Mouse (Mus musculus) ES-CJ7 (cell line): Measurements from ENCODE around the gene Sh3kbp1.

Experiments
- DNase-seq: peaks from one replicate; pipeline ENCODE4 v3.0.0; 2011; ENCODE audit warnings: low read depth, low spot score

Sh3kbp1 gene

DNA sequence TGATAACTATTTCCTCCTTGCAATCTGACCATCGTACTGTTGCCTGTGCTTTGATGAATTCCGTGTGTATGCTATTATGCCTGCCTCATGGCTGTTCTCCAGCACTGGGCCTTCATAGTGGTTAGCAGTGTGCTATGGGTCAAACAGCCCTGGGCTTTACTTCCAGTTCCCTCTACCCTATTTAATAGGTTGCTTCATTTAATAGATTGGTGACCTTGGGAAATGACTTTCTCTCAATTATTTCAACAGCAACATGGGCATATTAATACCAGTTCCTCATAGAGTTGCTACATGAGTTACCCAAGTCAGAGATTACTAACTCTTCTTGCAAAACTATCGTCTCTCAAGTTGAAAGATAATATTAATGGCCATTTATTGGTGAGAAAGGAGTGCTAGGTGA is 285.0 kb downstream of the Sh3kbp1 start:
- DNase-seq: no peak

DNA sequence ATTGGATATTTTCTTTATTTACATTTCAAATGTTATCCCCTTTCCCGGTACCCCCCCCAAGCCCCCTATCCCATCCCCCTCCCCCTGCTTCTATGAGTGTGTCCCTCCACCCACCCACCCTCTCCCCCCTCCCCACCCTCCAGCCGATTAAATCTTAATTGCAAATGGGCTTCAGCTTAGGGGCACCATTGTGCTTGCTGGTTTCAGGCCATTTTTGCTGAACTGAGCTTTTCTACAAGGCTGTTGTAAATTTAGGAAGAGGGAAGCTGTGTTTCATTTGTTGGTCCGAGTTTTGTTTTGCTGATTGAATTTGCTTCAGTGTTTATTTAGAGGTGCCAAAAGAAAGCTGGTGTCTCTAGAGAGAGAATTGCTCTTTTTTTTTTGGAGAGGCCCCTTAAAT is 286.4 kb downstream of the Sh3kbp1 start:
- DNase-seq: no peak

DNA sequence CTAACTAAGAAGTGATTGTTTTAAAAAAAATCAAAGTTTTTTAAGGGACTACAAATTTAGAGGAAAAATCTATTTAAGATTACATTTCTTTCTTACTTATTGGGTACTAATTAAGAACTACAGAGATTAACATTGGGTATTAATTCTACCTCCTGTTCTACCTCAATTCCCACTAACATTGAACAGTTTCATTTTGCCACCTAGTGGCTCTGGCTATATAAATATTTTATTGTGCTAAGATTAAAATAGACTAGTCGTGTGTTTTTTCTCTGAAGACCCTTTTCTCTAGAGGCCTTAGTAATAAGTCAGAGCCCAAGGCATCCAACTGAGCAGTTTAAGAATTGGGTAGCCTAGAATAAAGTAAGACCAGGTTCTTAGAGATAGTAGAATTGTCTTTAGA is 288.1 kb downstream of the Sh3kbp1 start:
- no peak for DNase-seq

DNA sequence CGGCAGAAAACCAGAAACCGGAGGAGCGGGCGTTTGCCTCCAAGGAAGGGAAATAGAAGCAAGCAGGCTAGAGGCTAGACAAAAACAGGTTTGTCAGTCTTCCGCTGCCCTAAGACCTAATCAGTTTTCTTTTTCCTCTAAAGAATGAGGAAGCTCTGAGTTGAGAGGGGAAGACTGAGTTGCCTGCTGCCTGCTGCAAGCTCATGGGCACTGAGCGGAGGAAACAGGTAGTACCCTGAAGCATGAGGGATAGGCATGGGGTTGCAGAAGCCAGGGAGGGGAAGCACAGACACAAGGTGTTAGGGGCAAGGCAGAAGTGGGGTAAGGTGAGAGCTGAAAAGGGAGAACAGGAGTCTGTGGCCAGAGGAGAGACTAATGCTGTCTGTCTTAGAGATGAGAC is 297.7 kb downstream of the Sh3kbp1 start:
- DNase-seq: no peak

DNA sequence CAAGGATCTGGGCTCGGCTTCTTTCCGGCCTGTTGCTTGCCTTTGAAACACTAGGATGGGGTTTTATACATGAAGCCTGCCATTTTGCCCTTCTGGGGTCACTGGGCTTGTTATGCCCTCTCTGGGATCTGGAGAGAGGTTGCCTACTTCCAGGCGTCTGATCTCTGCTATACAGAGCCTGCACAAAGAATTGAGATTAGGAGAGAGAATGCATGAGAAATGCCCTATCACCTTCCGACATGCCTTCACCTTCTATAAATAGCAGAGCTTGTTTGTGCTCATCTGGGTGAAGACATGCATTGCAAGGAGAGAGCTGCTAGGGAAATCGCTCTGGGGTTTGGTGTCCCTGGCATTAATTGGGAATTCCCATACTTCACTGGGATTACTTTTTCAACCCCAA is 301.1 kb downstream of the Sh3kbp1 start:
- no peak for DNase-seq

DNA sequence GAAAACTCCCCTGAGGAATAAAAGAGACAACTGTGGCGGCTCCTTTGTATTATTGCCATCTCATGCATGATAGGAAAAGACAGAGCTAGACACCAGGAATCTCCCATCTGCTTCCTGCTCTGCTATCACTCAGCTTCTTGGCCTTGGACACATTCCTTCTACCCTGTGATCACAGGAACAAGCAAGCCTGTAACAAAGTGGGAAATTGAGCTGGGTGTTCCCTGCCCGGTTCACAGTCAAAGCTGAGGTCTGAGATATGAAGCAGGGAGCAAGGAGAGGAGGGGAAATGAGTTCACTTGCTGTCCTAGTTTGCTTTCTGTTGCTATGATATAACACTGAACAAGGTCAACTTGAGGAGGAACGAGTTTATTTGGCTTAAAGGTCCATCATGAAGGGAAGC is 301.8 kb downstream of the Sh3kbp1 start:
- no peak for DNase-seq

DNA sequence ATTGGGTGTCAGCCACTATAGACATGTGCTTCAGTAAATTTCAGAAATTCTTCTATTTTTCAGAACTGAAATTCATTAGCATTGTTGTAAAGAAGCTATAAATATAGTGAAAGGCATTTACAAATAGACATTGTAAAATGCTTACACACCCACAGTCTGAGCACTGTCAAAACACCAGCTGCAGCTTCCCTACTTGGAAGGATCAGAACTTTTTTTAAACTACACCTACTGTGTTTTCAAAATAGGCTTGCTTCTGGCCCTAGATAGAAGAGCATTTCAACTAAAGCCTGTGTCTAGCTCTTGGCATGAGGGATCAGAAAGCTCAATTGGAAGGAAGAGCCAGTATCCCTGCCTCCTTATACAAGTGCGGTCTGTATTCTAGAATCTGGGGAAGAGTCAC is 305.0 kb downstream of the Sh3kbp1 start:
- no peak for DNase-seq

DNA sequence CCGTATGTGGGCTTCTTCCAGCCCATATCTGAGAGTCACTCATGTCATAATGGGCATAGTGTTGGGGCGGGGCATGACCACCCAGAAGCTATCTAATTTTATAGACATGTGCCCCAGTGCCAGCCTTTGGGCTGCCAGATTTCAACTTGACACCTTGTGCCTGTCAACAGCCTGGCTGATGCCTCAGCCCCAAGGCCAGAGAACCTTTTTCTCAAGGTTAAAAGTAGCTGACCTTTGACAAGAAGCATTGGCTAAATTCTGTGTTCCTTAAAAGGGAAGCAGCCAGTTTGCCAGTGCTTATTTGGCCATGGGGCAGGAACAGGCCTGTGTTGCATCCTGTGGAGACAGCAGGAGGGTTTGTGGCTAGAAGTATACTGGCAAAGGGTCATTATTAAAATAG is 315.5 kb downstream of the Sh3kbp1 start:
- DNase-seq: no peak

DNA sequence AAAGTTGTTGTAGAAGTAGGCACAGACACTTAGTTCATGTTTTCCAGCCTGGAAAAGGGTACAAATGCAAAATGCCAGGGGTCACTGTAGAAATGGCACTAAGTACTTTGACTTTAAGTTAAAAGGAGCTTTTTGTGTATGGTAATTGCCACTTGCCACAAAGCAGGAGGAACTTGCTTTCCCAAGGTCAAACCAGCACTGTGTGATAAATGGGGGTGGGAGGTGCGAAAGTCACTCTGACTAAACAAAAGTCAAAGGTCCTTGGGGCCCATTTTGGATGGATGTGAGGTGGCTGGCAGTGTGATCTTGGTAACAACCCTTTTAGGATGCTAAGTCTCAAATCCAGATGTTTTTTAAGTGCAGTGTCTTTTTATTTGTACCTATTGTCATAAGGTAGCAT is 316.5 kb downstream of the Sh3kbp1 start:
- peak; percentile 63 for DNase-seq

DNA sequence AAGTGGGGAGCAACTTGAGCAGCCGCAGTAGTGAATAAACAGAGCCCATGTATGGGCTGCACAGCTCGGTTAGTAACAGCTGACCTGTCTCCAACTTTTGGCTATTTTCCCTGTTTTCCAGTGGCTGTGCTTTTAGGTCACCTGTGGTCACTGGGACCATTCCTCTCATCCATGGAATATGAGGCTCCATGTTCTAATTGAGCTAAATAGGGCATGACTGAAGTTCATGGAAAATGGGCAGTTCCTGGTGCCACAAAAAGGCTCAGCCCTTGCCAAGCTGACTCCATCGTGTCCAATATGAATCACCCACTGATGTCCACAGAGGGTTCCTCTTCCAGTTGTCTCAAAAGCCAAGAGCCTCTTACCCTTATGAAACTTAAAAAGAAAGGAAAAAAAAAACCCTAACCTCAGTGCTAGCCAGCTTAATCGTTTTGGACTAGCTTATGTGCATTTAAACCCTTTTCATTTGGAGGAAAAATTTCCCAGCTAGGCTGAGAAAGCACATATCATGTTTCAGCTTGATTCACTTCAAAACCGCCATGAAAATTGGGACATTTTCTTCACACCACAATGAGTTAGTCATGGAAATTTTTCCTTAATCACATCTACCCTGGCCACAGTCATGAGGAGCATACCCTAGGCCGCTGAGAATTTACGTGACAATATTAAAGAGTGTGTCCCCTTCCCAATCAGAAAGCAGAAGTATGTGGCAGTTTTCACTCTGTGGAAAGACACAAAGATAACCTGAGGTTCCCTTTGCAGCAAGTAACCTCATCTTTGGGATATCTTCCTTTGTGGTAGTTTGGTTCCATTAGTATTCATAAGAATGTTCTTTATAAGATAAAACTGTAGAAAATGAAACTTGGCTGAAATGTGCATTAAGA is 326.7 kb downstream of the Sh3kbp1 start:
- no peak for DNase-seq

DNA sequence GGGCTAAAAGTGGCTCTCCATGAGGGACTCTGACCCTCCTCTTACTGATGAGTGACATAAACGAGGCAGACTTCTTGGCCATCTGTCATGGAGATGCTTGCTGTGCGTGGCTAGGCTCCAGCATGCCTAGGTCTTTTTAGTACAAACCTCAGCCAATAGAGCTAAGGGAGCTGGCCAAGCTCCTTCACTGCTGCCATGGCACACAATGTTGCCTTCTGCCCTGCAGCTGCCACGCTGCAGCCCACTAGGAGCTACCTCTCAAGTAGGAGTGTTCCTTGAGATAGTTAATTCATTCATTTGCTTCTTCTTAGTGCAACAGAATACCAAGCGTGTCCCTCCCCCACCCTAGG is 327.3 kb downstream of the Sh3kbp1 start:
- DNase-seq: no peak

DNA sequence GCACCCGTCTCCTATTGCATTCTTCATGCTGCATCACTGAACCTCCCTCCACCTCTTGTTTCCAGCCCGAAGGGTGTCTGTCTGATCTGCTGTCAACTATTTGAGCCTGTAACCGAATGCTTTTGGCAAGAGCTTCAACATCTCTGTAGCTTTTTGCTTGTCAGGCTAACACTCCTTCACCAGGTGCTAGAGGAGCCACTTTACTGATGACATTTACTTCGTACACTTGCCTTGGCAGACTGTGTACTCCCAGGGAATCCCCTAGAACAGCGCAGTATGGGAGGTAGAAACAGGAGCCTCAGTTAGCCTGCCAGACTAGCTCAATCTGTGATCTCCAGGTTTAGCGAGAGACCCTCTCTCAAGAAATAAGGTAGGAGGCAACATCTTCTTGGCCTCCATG is 328.4 kb downstream of the Sh3kbp1 start:
- no peak for DNase-seq

DNA sequence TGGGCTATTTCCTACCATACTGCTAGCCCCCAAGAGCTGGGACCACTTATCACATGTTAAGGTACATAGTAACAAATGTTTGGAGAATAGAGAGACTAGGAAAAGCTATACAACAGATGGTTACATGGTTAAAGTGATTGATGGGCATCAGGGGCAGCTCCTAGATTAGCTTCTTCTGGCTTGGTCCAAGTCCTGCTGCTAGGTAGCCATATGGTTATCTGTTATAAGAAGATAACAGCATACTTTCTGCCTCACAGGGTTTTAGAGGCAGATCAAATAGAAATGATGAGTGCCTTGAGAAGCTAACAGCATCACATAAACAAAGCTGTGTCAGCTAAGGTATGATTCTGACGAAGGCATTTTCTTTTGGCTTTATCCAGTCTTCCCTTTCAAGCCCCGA is 334.3 kb downstream of the Sh3kbp1 start:
- no peak for DNase-seq

DNA sequence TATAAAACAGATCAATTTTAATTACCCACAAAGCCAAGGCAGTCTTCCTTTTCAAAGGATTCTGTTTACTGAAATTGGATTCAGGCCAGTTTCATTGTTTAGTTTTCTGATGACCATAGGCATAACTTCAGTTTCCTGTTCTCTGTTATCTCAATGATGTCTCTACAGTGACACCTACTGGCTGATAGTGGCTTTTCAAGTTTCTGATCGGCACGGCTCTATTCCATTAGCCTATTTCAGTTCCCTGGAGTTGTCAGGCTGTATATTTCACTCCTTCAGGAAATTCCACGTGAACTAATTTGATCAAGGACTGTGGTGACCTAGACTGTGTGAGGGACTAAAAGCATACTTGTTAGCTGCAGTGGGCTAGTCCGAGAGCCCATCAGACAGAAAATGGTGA is 336.2 kb downstream of the Sh3kbp1 start:
- DNase-seq: peak; percentile 41

DNA sequence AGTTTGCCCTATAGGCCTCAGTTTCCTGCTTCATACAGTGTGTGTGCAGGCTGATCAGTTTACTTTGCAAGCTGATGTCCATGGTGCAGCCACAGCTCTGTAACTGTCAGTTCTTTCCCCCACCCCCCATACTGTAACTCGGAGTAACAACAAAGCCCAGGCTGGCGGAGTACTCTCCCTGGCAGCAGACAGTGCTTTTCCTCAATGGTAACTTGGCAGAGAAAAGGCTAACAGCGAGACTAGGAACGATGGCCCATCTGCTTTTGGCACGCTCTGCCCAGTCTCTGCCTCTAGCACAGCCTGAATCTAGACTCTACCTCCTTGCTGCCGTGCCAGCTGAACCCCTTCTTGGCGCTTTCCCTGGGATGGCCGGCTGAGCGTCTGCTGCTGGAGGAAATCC is 336.9 kb downstream of the Sh3kbp1 start:
- DNase-seq: no peak

DNA sequence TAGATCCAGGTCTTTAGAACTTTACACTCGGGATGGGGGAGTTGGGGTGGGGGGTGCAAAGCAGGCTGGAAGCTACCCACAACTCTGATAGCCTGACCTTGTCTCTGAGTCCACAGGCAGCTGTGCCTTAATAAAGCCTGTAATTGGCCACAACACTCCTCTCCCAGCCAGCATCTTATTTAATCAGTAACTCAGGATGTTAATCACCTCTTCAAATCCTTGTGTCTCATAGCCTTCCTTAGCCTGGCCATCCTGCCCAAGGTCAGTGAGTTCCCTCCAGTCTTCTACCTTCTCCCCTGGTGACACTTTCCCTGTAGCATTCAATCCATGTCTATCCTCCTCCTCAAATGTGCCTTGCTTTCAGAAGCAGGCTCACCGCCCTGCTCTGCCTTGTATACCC is 342.0 kb downstream of the Sh3kbp1 start:
- no peak for DNase-seq

DNA sequence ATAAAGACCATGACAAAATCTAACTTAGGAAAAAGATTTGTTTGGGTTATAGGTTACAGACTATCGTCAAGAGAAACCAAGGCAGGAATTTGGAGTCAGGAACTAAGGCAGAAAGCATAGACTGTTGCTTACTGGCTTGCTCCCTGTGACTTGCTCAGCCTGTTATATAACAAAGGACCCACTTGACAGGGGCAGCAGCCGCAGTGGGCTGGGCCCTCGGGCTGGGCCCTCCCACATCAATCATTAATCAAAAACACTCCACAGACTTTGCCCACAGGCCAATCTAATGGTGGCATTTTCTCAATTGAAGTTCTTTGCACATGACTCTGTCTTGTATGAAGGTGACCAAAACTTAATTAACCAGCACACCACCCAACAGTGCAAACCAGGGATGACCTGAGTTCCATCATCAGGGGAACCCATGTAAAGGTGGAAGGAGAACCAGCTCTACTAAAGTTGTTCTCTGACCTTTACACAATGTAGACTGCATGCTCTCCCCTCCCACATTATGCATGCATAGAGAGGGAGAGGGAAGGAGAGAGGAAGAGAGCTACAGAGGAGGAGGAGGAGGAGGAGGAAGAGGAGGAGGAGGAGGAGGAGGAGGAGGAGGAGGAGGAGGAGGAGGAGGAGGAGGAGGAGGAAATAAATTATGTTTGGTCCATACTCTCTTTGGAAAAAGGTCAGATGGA is 344.2 kb downstream of the Sh3kbp1 start:
- no peak for DNase-seq

DNA sequence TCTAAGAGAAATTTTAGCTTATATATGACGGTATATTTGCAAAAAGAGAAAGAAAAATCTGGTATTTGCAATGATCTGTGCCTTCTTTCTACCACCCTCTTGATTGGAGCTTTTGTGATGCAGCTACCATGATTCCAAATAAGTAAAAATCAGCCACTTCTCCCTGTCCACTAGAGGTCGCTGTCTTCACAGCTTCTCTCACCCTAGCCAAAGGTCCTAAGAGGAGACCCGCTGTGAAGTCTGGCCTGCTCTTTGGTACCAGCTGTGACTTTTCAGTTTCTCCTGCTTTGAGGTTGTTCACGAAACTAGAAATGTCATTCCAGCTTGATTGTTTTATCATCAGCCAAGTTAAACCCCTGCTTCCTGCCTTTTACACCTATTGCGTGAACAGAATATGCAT is 346.7 kb downstream of the Sh3kbp1 start:
- DNase-seq: peak; percentile 77

DNA sequence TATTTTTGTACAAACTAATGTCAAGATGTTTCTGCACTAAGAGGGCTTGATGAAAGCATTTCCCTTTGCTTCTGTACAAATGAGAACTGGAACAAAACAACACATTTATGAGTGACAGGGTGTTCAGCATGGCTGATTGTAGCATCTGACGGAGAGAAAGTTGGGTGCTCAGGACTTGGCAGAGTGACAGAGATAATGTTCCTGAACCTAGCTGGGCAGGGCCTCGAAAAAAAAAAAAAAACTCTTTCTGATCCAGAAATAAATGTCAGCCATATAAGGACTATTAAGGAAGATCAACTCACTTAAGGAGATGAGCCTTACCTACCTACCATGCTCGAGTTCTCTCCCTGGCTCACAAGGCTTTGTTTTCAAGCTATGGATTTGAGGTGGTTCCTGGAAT is 349.2 kb downstream of the Sh3kbp1 start:
- no peak for DNase-seq

DNA sequence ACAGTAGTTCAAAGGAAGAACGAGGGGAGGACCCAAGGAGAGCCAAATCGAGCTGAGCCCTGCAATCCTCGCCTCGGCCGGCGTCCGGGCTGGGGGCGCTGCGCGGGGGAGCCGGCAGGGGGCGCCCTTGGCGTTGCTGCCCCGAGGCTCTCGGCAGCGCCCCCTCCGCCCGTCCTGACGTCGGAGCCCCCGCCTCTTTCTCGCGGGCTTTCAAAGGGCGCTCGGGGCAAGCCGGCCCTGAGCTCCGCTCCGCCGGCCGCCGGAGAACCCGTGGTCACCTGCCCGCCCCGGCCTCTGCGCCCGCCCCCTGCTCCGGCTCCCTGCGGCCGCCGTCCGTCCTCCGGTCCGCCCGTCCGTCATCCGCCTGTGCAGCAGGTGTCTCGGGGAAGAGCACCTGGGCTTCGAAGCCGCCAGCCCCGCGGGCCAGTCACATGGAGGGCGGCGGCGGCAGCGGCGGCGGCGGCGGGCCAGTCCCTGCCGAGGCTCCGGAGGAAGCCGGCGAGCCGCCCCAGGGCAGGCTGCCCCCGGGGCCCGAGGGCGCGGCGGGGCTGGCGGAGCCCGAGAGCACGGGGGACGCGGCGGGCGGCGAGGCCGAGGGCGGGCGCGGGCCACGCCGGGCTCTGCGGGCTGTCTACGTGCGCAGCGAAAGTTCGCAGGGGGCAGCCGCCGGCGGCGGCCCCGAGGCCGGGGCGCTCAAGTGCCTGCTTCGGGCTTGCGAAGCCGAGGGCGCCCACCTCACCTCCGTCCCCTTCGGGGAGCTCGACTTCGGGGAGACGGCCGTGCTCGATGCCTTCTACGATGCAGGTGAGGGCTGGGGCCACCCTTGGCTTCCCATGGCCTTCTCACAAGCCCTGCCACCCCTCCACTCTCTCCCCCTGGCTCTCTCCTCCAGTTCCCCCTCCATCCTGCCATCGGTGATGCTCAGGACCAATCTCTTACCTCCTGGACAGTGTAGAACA is 361.2 kb downstream of the Sh3kbp1 start, which contains the start of gene Map3k15:
Gene Map3k15 (plus strand): TSS at position 432 of the 959 bp plus-strand sequence.
- peak; percentile 53 for DNase-seq

DNA sequence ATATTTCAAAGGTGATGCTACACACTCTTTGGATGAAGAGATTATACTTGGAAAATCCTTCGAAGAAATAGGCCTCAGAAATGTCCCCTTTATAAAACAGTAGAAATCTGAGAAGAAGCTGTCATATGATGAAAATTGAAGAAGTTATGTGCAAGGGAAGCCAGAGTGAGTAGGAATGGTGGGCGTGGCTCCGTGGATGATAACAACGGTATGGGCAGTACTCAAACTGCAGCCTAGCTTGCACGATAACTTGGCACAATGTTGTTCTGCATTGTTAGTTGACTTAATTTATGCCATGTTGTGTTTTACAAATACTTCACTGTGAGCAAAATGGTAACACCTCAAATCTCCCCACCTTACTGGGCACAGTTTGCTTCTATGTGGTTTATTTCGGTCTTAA is 368.7 kb downstream of the Sh3kbp1 start:
- no peak for DNase-seq
